Mouse (Mus musculus) hindbrain, embryonic 15.5 days (tissue): Measurements from ENCODE around the gene Scrn3. TPM values are rescaled to one million over a fixed set of nuclear protein-coding genes. Genes with fewer than 3 reads are reported as not detected.

Source experiments
- ATAC-seq: fragments of 200-750 bp; cut with Nextera tagmentation; 2 replicates; pipeline ENCODE4 v1.8.0; 2017; ENCODE audit warnings: low read depth, moderate number of reproducible peaks, moderate TSS enrichment; ENCODE audit not compliant: low FRiP score
- H3K27ac ChIP-seq: fragments of 300-500 bp; sonication (generic); replicated peaks from 2 replicates; pipeline ENCODE4 v1.5.1; 2015; ENCODE audit warnings: mild to moderate bottlenecking, inconsistent platforms
- H3K27me3 ChIP-seq: fragments of 300-500 bp; sonication (generic); 2 replicates; pipeline ENCODE4 v1.6.1; 2015; ENCODE audit warnings: control low read depth, inconsistent platforms
- H3K36me3 ChIP-seq: fragments of 300-500 bp; sonication (generic); 2 replicates; pipeline ENCODE4 v1.6.1; 2015; ENCODE audit warnings: control low read depth, inconsistent platforms
- H3K4me1 ChIP-seq: fragments of 300-500 bp; sonication (generic); replicated peaks from 2 replicates; pipeline ENCODE4 v1.6.1; 2015; ENCODE audit warnings: control low read depth, inconsistent platforms
- H3K4me2 ChIP-seq: fragments of 300-500 bp; sonication (generic); 2 replicates; pipeline ENCODE4 v1.6.1; 2015; ENCODE audit warnings: moderate library complexity, mild to moderate bottlenecking, inconsistent platforms
- H3K4me3 ChIP-seq: fragments of 300-500 bp; sonication (generic); 2 replicates; pipeline ENCODE4 v1.5.1; 2015; ENCODE audit warnings: mild to moderate bottlenecking, inconsistent platforms
- H3K9ac ChIP-seq: fragments of 300-500 bp; sonication (generic); 2 replicates; pipeline ENCODE4 v1.6.1; 2015; ENCODE audit warnings: inconsistent platforms
- H3K9me3 ChIP-seq: fragments of 300-500 bp; sonication (generic); 2 replicates; pipeline ENCODE4 v1.6.1; 2016; ENCODE audit warnings: control low read depth, inconsistent platforms
- WGBS: fragments of 180-500 bp; shearing (Covaris S2); methylation state at CpG from one replicate; pipeline ENCODE4 v1.1.7; 2015; 5-methylcytosine and 5-hydroxymethylcytosine counted together
- polyA plus RNA-seq: library from polyadenylated mRNA; unstranded; fragments of >200 nt; fragmentation: Nextera tagmentation; extraction: Ambion mirVana; gene quantifications from 2 replicates; pipeline ENCODE4 v1.2.1, GENCODE M21; 2015

Scrn3 gene
- polyA plus RNA-seq, 1 experiment from 2014 or later: 7.3 TPM

GRCm38 (mm10) chr2:73371530-73372335 lies 59.3 kb downstream of the Scrn3 start:
- Histone ChIP-seq H3K9ac (no peak overlapping the region), H3K9me3 (no peaks in the 10 kb centered on the region), H3K27ac (no peak overlapping the region), H3K4me2 (no peak overlapping the region), H3K4me1 (no peaks in the 10 kb centered on the region), H3K4me3 (no peak overlapping the region), H3K36me3 (peaks cover 6% of the 10 kb centered on the region; the same call in 1 of the 2 replicates), H3K27me3 (no peaks in the 10 kb centered on the region)
- ATAC-seq: no peak
- WGBS: 74% methylated on average over 9 of the region's 9 CpGs

DNA sequence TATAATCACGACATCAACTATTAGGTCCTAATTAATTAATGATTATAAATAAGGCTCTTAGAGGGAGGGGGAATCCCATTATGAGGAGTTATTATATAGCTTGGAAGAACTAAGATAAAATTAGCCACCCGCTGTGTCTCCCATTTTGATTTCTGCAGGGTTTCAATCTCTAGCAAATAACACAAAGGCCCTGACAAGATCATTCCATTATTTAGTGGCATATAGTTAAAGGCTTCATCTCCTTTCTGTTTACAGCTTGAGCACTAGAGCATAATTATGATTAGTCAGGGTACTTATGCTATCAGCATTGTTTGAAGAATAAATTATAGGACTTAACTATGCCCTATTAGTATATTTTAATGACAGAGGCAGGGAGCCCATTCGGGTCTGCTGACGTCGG lies 65.9 kb downstream of the Scrn3 start:
- no peak for ATAC-seq
- H3K4me2 ChIP-seq: no peak overlapping the region
- H3K27ac ChIP-seq: no peak overlapping the region
- no peak overlapping the region for H3K9ac ChIP-seq
- H3K27me3 ChIP-seq: no peaks in the 10 kb centered on the region
- no peaks in the 10 kb centered on the region for H3K36me3 ChIP-seq
- 0 out of 2 replicates have a peak, but pooled peaks cover 4% of the 10 kb centered on the region for H3K4me1 ChIP-seq
- no peaks in the 10 kb centered on the region for H3K9me3 ChIP-seq
- no peak overlapping the region for H3K4me3 ChIP-seq
- 61% methylated on average over 5 of the region's 5 CpGs for whole genome bisulfite sequencing

- no peaks in the 10 kb centered on the region for H3K9me3 ChIP-seq
- 75% methylated on average over 5 of the region's 5 CpGs for WGBS
- no peak overlapping the region for H3K4me2 ChIP-seq
- no peaks in the 10 kb centered on the region for H3K36me3 ChIP-seq
- ATAC-seq: no peak
- H3K27me3 ChIP-seq: no peaks in the 10 kb centered on the region
- no peak overlapping the region for H3K4me3 ChIP-seq
- no peak overlapping the region for H3K9ac ChIP-seq
- H3K4me1 ChIP-seq: 0 out of 2 replicates have a peak, but pooled peaks cover 4% of the 10 kb centered on the region
- H3K27ac ChIP-seq: no peak overlapping the region
These were observed 67.3 kb downstream of the Scrn3 start for GRCm38 (mm10) chr2:73379656-73380055.

DNA sequence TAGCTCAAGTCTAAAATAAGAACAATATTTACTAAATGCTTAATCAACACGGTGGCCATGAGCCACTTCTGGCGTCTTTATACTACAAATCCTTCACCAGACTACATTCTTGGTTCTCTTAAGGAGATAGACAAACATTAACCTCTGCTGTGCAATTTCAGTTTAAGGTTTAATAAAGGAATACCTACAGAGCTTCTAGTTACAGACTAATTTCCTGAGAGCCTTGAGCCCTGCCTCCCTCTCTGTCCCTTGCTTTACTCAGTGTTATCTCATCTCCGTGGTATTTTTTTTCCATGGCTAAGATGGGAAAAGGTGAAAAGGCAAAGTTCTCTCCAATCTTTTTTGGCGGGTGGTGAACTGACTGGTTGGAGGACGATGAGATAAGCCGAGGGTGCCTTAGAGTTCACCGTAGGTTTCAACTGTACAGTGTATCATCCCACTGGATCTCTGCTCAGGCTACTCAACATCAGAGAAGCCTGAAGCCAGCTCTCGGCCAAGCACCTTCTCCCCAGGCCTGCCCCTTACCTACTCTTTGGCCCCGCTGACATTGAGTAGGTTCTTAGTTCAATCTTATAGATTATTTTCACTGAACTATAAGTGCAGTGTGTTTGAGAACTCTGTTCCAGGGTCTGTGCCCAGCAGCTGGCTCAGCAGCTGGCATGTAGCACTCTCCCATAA lies 68.0 kb downstream of the Scrn3 start:
- no peak overlapping the region for H3K27ac ChIP-seq
- no peak for ATAC-seq
- H3K9me3 ChIP-seq: no peaks in the 10 kb centered on the region
- H3K4me2 ChIP-seq: no peak overlapping the region
- H3K9ac ChIP-seq: no peak overlapping the region
- no peak overlapping the region for H3K4me3 ChIP-seq
- H3K36me3 ChIP-seq: no peaks in the 10 kb centered on the region
- no peaks in the 10 kb centered on the region for H3K27me3 ChIP-seq
- WGBS: 92% methylated on average over 9 of the region's 9 CpGs
- H3K4me1 ChIP-seq: peaks cover 9% of the 10 kb centered on the region; the same call in 1 of the 2 replicates

- Histone ChIP-seq H3K27me3 (no peaks in the 10 kb centered on the region), H3K36me3 (no peaks in the 10 kb centered on the region), H3K9ac (no peak overlapping the region), H3K27ac (no peak overlapping the region), H3K4me1 (peaks cover 9% of the 10 kb centered on the region; the same call in 1 of the 2 replicates), H3K4me2 (peak overlapping the region; percentile 75), H3K4me3 (peak overlapping the region; percentile 54), H3K9me3 (no peaks in the 10 kb centered on the region)
- no peak for ATAC-seq
- WGBS: 90% methylated on average over 4 of the region's 4 CpGs
These were observed 72.8 kb downstream of the Scrn3 start for GRCm38 (mm10) chr2:73385172-73385571.

GRCm38 (mm10) chr2:73385641-73386355 lies 73.4 kb downstream of the Scrn3 start:
- H3K27me3 ChIP-seq: no peaks in the 10 kb centered on the region
- peak overlapping the region; percentile 86 for H3K27ac ChIP-seq
- H3K4me1 ChIP-seq: peaks cover 9% of the 10 kb centered on the region; the same call in 1 of the 2 replicates
- peak overlapping the region; percentile 75 for H3K4me2 ChIP-seq
- no peaks in the 10 kb centered on the region for H3K9me3 ChIP-seq
- peak overlapping the region; percentile 54 for H3K4me3 ChIP-seq
- 2% methylated on average over 28 of the region's 29 CpGs for WGBS
- no peaks in the 10 kb centered on the region for H3K36me3 ChIP-seq
- H3K9ac ChIP-seq: peak overlapping the region; percentile 58
- no peak for ATAC-seq

DNA sequence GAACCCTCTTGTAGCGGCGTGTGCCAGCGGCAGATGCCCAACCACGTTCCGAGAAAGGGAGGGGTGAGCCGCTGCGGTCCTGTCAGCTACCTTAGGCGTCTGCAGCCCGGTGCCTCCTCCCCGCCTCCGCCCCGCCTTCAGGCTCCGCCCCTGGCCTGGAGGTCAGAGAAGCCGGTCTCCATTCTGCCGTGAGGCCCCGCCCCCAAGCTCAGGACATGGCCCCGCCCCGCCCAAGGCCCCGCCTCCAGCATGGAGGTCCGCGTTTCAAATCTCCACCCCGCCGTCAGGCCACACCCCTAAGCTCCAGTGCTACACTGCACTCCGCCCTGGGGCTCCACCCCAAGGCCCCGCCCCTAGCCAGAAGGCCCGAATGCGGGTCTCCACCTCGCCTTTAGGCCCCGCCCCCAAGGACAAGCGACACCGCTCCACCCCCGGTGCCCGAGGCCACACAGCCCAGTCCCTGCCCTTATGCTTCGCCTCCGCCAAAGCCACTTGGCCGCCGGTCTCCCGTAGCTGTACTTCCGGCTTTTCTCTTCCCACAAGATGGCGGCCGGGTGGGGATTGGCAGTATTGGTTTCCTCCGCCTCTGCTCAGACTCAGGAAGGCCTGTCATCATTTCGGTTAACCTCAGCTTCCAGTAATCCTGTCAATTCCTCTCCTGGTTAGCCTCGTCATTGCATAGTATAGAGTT lies 74.1 kb downstream of the Scrn3 start, which contains the start of gene Gpr155:
Gpr155 (minus strand) TSS at position 217 of the 691 bp plus-strand sequence.
- ATAC-seq: peak; percentile 99
- under 1% methylated on average over 41 of the region's 44 CpGs for WGBS
- H3K9ac ChIP-seq: peak within 1 kb of the TSS; percentile 58
- H3K4me2 ChIP-seq: peak within 1 kb of the TSS; percentile 75
- no peaks in the 10 kb centered on the region for H3K27me3 ChIP-seq
- peak within 1 kb of the TSS; percentile 86 for H3K27ac ChIP-seq
- H3K9me3 ChIP-seq: no peaks in the 10 kb centered on the region
- H3K4me1 ChIP-seq: peaks cover 9% of the 10 kb centered on the region; the same call in 1 of the 2 replicates
- peak within 1 kb of the TSS; percentile 54 for H3K4me3 ChIP-seq
- no peaks in the 10 kb centered on the region for H3K36me3 ChIP-seq

Other genes with a start within 250 kb of the Scrn3 start
- 92.9 and 97.7 TPM in 2 replicates for gene Ola1, start 93.7 kb upstream of the Scrn3 start, polyA plus RNA-seq
- 1.2 TPM in 2 replicates for gene Sp9, start 40.7 kb upstream of the Scrn3 start, polyA plus RNA-seq
- gene Cir1, start 100 bp downstream of the Scrn3 start, polyA plus RNA-seq: 26.2 and 29.0 TPM in 2 replicates
- gene Gpr155, start 74.0 kb downstream of the Scrn3 start, polyA plus RNA-seq: 14.1 and 14.4 TPM in 2 replicates
- 2.9 and 3.3 TPM in 2 replicates for gene Wipf1, start 217.1 kb downstream of the Scrn3 start, polyA plus RNA-seq